ENCODE assay signal across 16 mouse cellular contexts in genomic region chr11:116296191-116296734, GRCm38 (mm10). TPM values are rescaled to one million over a fixed set of nuclear protein-coding genes. Genes with fewer than 3 reads are reported as not detected.
"Had no signal": no experiment of that assay in that cellular context is flagged by ENCODE, and none has a peak within 500 bp of the region (broad histone marks: within the 10 kb centered on the region; RNA-seq: fewer than 3 reads in every experiment).

No protein-coding gene starts in this region.

- H3K9me3 ChIP-seq: kidney, embryonic 15.5 days; limb, embryonic 10.5 days; liver, embryonic 15.5 days; midbrain, embryonic 13.5 days; neural tube, embryonic 12.5 days had no signal

- H3K27me3 ChIP-seq: kidney, embryonic 15.5 days; liver, embryonic 15.5 days; midbrain, embryonic 13.5 days; neural tube, embryonic 12.5 days had no signal

- H3K4me2 ChIP-seq: kidney, embryonic 15.5 days; liver, embryonic 11.5 days; liver, embryonic 15.5 days; midbrain, embryonic 13.5 days; neural tube, embryonic 12.5 days had no signal

- ATAC-seq: midbrain, embryonic 13.5 days had no signal

- H3K4me1 ChIP-seq: midbrain, embryonic 13.5 days; neural tube, embryonic 12.5 days had no signal

- H3K9ac ChIP-seq: kidney, embryonic 15.5 days; liver, embryonic 15.5 days; midbrain, embryonic 13.5 days; neural tube, embryonic 12.5 days had no signal

- DNase-seq: kidney, postnatal 14 days; lung, adult 2 months; right cerebral cortex, postnatal 14 days; thymus, postnatal 36 days had no signal

- H3K4me3 ChIP-seq: kidney, embryonic 15.5 days; left cerebral cortex, adult 2 months; limb, embryonic 10.5 days; liver, embryonic 15.5 days; midbrain, embryonic 13.5 days; neural tube, embryonic 12.5 days had no signal

- H3K27ac ChIP-seq: kidney, embryonic 15.5 days; left cerebral cortex, adult 2 months; limb, embryonic 10.5 days; liver, embryonic 15.5 days; midbrain, embryonic 13.5 days; neural tube, embryonic 12.5 days; stomach, postnatal 0 days had no signal

RNA-seq across cellular contexts. Expression of gene Galr2, which starts 15.5 kb away (rescaled TPM):
- total RNA-seq: layer of hippocampus, postnatal 25 days; left cerebral cortex, adult 2 months; megakaryocyte progenitor cell, adult 5-6 weeks; neutrophil, adult 5-6 weeks had no signal
- polyA plus RNA-seq: liver, embryonic 15.5 days; lung, postnatal 0 days had no signal

RNA-seq across cellular contexts. Expression of gene Foxj1, which starts 38.9 kb away (rescaled TPM):
- total RNA-seq: megakaryocyte progenitor cell, adult 5-6 weeks; neutrophil, adult 5-6 weeks had no signal
